Mouse (Mus musculus) myocyte (in vitro differentiated cells): Measurements from ENCODE around the gene Supt3.

ENCODE experiments used
- POLR2A ChIP-seq: IDR thresholded peaks from one replicate; pipeline ENCODE4 v1.6.1; 2011; ENCODE audit warnings: low read depth, mild to moderate bottlenecking, control low read depth, moderate library complexity; ENCODE audit not compliant: insufficient read length
- TCF12 ChIP-seq: IDR thresholded peaks from one replicate; pipeline ENCODE4 v1.6.1; 2011; ENCODE audit warnings: mild to moderate bottlenecking, control low read depth; ENCODE audit not compliant: poor library complexity, insufficient read depth, severe bottlenecking
- USF1 ChIP-seq: IDR thresholded peaks from one replicate; pipeline ENCODE4 v1.6.1; 2011; ENCODE audit warnings: low read depth, mild to moderate bottlenecking, control low read depth, moderate library complexity

DNA sequence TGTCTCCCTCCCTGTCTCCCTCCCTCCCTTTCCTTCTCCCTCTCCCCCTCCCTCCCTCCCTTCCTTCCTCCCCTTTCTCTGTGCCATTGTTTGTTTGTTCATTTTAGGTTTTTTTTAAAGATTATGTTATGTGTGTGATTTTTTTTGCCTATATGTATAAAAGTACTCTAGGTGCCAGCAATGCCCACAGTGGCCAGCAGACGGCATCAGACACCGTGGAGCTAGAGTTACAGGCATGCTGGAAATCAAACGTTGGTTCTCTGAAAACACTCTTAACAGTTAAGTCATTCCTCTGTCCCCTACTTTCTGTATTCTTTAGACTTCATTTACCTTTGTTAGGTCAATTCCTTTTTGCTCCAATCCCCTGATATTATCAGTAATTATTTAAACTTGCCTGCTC is 33.2 kb upstream of the Supt3 start:
- TF ChIP-seq POLR2A (no peak), TCF12 (no peak), USF1 (no peak)
